Mouse (Mus musculus): Measurements from ENCODE around the gene Ssbp4.

The Ssbp4 gene

DNA sequence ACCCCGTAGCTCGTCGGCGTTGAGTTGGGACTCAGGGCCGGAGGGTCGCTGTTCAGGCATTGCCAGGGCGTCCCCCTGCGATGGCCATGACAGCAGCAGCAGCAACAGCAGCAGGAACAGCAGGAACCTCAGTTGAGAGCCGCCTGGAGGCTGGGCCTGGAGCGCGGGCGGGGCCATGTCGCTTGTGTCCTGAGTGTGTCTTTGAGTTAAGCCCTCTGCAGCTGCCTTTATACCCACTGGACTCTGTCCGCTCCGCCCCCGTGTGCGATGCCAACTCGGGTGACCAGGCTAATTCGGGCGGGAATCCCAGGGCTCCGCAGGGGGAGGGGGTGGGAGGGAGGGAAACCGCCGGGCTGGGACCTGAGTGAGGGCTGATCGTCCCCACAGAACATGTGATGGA is 22.8 kb upstream of the Ssbp4 start:
- no peak for DNase-seq (ENCODE audit: low spot score)

DNA sequence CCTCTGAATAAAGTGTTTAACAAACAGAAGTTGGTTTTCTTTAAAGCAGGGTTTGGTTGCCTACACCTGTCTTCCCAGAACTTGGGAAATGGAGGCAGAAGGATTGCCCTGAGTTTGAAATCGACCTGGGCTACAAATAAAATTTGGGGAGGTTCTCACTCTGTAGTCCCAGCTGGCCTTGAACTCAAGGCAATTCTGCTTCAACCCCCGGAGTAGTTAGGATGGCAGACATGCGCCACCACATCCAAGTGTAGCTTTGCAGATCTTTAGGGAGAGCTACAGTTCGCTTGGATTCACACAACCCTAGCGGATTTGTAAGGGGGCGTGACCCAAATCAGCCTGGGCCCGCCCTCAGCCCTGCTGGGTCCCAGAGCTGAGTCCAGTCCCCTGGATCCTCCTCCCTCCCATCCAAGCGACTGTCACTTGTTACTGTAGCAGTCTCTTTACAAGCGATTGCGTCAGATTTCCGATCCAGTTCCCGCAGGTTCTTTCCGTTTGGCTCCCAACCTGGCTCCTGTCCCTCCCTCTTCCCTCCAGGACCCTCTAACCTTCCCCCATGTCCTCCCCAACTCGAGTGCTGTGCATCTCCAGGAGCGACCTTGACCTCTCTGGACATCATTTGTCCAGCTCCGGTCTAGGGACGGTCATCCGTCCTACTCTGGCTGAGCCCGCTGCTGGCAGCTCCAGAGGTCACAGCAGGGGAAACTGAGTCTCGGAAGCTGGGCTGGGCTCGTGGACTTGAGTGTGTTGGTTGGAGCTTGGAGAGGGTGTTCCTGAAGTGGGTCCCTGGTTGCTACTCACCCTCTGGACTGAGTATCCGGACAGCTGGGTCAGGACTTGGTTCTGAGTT is 22.1 kb upstream of the Ssbp4 start:
- peak; percentile 64 for DNase-seq (ENCODE audit: low spot score)

DNA sequence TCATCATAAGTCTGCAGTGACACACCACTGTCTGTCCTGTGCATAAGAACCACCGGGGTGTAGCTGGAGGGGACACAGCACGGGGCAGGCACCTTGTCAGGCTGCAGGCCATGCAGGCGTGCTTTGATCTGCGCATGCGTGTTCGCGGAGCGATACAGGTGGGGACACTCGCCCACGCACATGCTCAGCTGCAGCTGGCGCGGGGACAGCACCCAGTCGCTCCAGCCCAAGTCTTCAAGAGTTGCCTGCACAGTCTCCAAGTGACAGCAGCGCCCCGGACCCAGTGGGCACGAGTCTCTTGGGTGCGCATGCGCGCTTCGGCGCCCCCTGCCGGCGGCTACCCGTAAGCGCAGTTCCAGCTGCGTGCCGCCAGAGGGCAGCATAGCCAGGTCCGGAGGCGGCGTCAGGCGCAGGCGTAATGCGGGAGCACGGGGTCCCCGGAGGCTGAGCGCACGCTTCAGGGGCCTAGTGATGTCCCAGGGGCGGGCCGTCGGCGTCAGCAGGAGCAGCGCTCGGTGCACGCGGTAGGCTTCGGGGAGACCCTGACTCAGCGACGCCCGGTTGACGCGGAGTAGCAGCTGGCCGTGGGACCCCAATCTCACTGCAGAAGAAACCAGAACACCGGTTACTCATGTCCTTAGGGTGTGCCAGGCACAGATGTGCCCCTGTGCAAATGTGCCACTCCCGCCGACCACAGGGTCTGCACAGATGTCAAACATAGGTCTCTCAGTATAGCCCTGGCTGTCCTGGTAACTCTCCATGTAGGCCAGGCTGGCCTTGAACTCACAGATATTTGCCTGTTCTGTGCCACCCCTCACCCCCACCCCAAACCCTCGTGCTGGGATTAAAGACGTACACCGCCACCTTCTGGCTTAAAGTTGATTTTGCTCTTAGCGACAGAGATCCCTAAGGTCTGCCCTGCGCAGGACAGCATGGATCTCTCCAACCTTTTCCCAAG is 21.2 kb upstream of the Ssbp4 start:
- DNase-seq (ENCODE audit: low spot score): peak; percentile 91

DNA sequence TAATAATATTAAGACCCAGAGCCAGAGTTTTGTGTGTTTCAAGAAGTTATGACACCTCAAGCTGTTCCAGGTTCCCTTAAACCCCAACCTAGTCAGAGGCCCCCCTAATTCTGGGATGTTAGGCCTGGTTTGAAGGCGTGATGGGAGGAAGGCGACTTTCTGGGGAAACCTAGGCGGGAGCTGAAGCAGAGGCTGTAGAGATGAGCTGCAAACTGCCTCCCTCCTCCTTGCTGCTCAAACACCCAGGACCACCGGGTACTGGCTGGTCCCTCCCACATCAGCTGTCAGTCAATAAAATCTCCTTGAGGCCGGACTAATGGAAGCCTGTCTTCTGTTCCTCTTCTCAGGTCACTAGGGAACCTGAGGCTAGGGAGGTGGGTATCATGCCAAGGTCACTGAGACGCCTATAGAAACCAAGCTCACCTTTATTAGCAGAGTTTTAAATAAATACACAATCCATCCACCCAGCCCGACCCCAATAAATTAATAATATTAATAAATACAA is 20.4 kb upstream of the Ssbp4 start:
- no peak for DNase-seq (ENCODE audit: low spot score)

DNA sequence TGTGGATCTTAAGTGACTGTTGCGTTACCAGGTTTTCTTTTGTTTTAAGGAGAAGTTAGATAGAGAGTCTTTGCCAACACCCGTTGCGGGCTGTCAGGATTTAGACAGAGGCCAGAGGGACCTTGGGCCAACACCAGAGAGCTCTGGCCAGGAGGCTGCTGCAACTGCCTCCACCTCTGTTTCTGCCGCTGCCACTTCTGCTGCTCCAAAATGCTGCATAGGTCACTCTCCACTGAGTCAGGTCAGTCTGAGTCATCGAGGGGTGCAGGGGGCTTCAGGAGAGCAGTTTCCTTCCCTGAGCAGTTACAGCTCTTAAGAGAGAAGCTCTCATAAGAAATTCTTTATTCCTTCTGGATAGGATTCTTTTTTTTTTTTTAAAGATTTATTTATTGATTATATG is 18.4 kb upstream of the Ssbp4 start:
- DNase-seq (ENCODE audit: low spot score): no peak

DNA sequence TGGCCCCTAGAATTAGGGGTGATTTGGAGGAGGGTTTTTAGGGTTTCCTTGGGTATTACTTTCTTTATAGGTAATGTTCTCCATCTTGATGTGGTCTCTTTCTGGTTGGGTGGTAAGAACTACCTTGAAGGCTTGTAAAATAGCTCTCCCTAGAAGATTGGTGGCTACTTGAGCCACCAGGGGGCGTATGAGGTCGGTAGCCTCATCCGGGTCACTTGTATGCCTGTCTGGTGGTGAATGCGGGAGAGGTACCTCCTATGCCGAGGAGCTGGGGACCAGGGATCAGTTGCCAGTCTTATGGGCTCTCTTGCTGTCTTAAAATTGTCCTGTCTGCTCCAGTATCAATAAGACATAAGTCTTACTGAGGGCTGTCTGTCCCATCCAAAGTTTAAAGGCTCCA is 16.4 kb upstream of the Ssbp4 start:
- peak; percentile 82 for DNase-seq (ENCODE audit: low spot score)

DNA sequence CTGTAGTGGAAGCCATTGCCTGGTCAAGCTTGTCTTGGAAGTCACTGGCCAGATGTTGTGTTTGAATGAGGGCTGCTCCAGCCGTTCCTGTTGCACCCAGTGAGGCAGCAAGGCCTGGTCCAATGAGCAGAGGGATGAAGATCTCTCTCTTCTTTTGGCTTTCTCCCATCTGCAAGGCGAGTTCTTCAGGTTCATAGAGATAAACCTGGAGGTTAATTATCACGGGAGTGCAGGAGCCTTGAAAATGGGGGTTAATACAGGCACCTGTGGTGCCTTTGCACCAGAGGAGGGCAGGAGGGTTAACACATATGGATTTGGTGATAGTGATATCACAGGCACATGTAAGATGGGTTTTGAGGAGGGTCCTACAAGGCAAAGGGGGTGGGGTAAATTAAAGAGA is 13.5 kb upstream of the Ssbp4 start:
- no peak for DNase-seq (ENCODE audit: low spot score)

DNA sequence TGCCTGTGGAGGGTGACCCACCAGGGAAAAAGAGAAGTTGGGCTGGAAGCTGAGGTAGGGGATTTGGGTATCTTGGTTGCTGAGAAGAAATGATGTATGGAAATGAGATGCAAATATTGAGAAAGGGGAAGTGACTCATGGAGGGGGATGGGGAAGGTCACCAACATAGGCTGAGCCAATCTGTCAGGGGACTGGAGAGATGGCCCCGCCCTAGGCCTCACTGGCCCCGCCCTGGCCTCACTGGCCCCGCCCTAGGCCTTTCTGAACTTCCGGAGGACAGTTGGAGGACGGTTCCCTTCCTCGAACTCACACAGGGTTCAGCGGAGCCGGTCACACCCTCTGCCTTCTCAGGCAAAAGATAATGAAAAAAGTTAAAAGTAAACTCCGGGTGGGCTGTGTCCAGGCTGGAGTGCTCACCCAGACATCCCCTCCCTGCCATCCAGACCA is 10.2 kb upstream of the Ssbp4 start:
- DNase-seq (ENCODE audit: low spot score): peak; percentile 53

DNA sequence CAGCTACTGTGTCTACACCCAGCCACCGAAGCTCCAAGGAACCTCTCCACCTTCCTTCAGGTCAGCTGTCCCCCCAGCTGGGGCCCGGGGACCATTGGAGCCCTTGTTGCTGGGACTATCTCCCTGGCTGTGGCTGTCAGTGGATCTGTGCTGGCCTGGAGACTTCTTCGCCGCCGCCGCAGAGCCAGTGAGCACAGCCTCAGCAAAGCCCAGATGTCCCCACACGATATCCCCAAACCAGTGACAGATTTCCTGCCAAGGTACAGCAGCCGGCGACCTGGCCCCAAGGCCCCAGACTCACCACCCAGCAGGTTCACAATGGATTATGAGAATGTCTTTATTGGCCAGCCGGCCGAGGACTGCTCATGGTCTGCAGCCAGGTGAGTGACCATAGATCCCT is 9.3 kb upstream of the Ssbp4 start:
- DNase-seq (ENCODE audit: low spot score): no peak

DNA sequence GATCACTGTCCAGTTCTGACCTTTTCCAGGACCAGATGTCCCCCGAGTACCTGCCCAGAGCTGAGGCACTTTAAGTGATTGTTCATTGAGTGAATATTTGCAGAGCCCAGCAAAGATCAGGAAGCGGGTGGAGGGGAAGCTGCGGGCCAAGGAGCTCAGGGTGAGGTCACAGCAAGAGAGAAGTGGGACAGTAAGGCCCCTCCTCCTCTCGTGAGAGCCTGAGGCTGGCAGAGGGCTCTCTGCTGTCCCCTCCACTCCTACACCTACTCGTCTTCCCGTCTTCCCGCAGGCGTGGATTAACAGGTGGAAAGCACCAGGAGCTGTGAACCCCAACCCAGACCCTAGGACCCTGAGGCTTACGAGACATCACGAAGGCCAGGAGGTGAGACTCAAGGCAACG is 8.0 kb upstream of the Ssbp4 start:
- no peak for DNase-seq (ENCODE audit: low spot score)

DNA sequence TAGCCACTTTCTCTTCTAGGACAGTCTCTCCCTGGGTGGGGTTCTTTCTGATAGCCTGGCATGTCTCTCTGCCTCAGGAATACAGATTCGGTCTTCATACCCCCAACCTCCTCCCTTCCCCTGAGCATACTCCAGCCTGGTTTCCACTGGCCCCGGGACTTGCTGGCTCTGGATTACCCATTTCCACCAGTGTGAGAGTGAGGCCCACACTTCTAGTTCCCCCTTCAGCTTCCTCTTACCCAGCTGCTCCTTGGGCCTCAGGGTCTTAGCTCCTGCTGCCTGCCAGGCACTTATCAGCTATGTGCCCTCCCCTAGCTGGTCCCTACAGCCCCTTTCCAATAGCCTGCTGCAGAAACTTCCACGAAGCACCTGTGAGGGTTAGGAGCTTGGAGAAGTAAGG is 7.2 kb upstream of the Ssbp4 start, which contains the start of gene Lrrc25:
Lrrc25 (plus strand) TSS at position 262 of the 400 bp plus-strand sequence.
- no peak for DNase-seq (ENCODE audit: low spot score)

DNA sequence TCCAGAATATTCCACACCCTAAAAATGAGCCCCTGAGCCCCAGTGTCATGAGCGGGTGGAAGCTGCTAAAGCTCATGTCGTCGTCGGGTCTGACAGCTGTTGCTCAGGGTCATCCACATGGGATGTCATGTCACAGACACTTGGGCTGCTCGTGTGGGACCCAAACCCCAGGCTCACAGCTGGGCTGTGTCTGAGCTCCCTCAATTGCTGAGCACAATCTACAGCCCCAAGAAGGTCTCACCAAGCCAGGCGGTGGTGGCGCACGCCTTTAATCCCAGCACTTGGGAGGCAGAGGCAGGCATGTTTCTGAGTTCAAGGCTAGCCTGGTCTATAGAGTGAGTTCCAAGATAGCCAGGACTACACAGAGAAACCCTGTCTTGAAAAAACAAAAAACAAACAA is 6.6 kb upstream of the Ssbp4 start:
- DNase-seq (ENCODE audit: low spot score): no peak

DNA sequence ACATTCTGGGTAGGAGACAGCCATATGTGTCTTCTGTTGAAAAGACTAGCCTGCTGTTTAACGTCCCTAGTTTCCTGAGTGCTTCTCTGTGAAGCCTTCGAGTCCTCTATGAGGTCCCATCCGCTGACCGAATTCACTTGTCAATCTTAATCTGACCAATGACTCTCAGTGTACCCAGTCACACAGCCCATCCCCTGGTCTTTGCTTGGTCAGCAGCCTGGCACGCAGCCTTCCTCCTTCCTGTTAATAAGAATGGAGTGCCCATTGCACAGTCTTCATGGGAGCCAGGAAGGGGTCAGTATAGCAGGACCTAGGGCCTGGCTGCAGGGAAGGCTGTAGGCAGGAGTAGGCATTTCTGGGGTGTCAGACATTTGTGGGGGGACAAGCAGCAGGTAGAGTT is 5.8 kb upstream of the Ssbp4 start:
- no peak for DNase-seq (ENCODE audit: low spot score)

DNA sequence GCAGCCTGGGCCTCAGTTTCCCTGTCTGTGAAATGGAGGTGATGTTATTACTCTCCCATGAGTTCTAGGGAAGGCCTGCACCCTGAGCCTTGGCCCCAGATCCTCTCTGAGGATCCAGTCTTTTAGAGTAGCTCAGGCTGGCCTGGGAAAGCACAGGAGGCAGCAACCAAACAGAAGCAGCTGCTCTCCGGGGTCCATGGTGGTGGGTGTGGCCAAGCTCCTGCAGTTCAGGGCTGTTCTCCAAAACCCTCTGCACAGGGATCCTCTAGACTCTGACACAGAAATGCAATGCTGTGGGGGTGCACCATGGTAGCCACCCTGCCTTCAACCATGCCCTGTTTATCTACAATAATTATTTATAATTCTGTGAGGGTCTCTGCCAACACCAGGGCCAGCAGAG is 5.1 kb upstream of the Ssbp4 start:
- DNase-seq (ENCODE audit: low spot score): no peak

DNA sequence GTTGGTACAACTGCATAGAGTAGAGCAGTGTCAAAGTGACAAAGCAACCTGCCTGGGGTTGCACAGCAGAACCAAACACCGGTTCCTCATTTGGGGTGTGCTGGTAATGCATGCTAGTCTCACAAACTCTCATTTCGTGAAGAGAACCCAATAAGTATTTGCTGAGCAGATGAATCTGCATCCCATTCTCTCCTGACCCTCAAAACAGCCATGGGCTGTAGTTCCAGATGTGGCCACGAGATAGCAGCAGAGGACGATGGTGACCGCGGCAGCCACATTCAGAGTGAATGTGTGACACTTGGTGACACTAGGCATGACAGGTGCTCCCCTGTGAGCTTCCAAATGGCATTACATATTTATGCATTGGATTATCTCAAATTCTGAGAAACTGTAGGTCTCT is 3.2 kb upstream of the Ssbp4 start:
- DNase-seq (ENCODE audit: low spot score): peak; percentile 95

DNA sequence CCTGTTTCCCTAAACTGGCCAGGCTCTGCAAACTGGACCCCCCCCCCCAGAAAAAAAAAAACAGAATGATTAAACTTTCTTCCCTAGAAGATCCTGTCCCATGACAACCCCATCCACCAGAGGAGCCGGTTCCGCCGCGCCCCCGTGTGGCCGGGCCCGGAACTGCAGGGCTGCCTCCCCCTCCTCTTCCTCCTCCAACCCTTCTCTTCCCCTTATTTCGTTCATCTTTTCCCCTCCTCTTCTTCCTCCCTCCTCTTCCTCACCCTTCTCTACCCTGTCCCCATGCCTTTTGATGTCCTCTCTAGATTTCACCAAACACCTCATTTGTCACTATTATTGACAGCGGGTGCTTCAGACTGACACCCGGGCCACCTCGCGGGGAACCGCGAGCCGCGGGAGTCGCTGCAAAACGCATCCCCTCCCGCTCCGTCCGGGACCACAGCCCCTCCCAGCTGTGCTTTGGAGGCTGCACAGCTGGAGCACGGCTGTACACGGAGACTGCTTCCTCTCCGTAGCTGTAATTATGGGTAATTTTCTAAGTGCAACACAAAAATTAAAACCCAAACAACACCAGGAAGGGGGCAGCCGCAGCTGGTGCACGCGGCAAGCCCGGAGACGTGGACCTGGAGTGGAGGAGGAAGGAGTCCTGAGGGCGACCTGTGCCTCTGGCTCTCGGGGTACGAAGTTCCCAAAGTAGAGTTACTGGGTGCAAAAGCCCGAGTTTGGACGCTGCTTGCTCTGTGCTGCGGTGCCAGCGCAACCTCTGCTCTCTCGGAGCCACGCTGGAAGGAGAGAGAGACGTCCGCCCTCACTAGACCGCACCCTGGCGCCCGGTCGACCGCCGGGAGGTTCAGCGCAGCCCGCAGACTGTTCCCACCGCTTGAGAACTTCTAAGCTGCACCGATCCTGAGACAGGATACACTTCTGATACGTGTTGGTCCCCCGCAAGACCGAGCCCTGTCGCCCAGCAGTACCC is 2.4 kb upstream of the Ssbp4 start:
- peak; percentile 82 for DNase-seq (ENCODE audit: low spot score)

DNA sequence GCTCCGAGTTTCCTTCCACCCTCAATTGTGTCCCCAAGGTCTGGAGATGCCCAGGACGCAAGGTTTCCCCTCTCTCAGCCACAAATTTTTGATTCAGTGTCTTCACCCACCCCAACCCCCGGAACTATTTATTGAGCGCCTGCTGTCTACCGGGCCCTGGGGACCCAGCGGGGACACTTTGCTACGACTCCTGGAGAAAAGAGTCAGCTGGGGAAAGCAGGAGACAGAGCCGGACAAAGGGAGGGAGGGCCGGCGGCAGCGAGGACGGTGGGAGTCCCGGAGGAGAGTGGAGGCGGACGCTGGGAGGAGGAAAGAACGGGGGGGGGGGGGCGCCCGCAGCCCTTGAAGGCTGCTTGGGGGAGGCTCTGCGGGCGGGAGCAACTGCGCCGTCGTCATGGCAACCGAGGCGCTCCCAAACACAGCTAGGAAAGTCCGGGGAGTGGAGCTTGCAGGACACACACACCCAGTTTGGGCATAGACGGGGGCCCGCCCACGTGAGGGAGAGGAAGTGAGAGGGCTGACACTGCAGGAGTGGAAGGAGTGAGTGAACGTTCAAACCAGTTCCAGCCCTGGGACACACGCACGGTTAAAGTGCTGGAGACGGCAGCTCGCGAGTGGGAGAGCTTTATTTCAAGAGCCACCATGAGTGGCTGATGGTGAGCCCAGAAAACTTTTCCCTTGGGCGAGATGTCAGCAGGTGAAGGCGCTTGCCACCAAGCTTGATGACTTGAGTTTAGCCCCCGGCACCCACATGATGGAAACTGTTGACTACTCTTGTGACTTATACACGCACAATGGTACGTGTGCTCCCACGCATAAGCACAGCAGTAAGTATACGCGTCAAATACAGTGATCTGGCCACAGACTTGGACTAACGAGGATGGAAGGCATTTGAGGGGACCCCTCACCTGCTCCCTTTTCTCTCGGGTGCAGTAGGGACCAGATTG is 1.4 kb upstream of the Ssbp4 start:
- DNase-seq (ENCODE audit: low spot score): peak; percentile 91

DNA sequence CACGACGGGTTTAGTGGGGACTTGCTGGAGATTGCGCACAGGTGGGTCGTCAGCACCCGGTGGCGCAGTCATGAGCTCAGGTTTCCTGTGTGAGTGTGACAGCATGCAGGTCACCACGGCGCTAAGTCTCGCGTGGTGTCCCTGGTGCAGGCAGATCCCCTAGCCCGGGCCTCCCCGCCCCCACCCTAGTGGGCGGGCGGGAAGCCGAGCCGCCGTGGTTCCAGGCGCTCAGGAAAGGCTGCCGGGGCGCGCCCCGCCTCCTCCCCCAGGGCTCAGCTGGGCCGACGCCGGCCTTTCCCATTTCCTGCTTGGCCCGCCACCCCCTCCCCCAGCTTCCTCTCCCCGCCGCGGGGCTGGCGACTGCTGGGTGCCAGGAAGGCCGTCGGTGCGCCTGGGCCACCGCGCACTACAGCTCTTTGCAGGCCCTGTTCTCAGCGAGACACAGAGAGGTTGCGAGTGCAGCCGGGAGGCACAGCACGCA is 736 bp upstream of the Ssbp4 start:
- DNase-seq (ENCODE audit: low spot score): peak; percentile 86

DNA sequence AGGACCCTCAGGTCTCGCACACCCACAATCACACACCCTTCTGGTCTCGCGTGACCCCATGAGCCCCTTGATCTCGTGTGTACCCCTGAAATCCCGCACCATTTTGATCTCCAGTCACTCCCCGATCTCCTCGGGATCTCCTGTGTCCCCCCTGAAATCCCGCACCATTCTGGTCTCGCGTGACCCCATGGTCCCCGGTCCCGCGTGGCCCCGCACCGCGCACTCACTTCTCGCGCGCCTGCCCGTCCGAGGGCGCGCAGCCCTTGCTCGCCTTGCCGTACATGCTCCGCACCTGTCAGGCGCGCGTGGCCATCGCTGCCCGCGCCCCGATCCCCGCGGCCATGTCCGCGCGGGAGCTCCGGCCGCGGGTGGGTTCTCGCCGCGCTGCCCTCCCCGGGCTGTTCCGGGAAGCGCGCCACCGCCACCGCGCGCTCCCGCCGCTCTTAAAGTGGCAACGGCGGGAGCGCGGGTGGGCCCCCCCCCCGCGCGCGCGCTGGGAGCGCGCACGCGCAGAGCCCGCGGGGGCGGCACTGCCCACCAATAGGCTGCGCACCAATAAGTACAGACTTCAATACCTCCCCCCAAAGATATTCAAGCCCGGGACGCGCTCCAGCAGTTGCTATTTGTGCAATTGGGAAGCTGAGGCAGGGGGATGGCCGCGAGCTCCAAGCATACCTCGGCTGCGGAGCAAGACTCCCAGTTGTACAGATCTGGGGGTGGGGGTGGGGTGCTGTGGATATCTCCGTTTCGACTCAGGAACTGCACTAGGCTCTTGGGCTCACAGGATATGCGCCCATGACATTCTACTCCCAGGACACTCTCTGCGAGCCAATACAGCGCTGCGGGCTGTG is 549 bp downstream of the Ssbp4 start:
- DNase-seq (ENCODE audit: low spot score): peak; percentile 71
